Mouse (Mus musculus): ENCODE measurements around the gene Spo11. TPM values are rescaled to one million over a fixed set of nuclear protein-coding genes. Genes with fewer than 3 reads are reported as not detected.

Spo11 gene
- total and polyA plus RNA-seq, 2 experiments: under 0.01 TPM; not detected in 1

DNA sequence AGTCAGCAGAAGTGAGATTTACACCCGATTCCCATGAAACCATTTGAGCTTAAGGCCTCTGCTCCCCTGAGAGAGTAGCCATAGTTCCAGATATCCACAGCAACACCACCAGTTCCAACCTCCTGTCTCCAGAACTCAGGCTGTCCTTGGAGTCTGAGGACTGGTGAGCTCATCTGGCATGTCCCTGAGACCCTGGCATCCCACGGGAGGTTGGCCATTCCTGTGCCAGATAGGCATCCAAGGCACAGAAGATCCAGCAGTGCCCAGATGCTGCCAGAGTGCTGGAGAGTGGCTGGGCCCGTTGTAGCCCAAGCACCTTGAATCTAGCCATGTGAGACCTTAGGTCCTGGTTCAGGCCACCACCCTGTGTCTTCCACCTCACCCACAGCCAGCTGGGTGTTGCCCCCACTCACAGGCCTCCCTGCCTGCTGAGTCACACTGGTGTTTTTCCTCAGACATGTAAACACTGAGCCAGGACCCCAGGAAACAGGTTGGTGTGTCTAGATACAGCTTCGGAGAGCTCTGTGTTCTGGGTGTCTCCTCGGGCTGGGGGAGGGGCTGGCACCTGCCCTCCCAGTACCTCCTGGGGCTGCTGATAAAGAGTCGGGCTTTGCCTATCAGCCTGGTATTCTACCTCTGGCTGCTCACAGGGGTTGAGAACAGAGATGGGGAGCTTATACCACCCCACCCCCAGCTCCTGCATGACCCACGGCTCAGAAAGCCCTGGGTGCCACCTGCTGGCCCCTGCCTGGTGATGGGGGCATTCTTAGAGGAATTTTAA lies 60.5 kb downstream of the Spo11 start:
- Histone ChIP-seq H3K27me3 (ENCODE audit: control insufficient read depth, insufficient read depth, low read length) (no peaks in the 10 kb centered on the region), H3K9ac (ENCODE audit: low read depth, low read length) (no peak overlapping the region), H3K4me1 (ENCODE audit: control insufficient read depth, insufficient read depth, low read length) (no peaks in the 10 kb centered on the region), H3K79me2 (ENCODE audit: control insufficient read depth, insufficient read depth, low read length) (no peaks in the 10 kb centered on the region), H3K36me3 (ENCODE audit: control insufficient read depth, insufficient read depth, low read length) (no peaks in the 10 kb centered on the region), H3K4me3 (ENCODE audit: insufficient read depth, low read depth, low read length) (no peak overlapping the region), H3K27ac (replicated peaks; ENCODE audit: insufficient read depth, low read depth, low read length) (no peak overlapping the region)
- no peak for DNase-seq (ENCODE audit: extremely low read depth, low read depth, low spot score)
- 70% methylated on average over 7 of the region's 7 CpGs for WGBS
- TF ChIP-seq POLR2A (IDR thresholded peaks at IDR 0.05; ENCODE audit: extremely low read depth, insufficient read depth, low read length) (no peak), CTCF (IDR thresholded peaks at IDR 0.05; ENCODE audit: low read depth, low read length) (no peak)

DNA sequence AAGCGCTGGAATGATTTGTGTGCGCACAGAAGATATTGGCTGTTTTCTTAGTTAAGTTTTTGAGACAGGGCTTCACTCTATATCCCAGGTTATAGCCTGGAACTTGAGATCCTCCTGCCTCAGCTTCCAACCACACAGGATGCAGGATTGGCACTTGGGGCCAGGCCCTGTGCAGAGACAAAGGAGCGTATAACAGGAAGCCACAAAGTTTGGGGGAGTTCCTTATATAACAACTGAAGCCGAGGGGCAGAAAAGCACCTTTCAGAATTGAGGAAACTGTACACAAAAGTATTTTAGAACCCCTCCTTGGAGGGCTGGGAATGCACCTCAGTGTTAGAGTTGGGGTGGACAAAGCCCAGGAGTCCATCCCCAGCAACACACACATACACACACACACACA lies 61.5 kb downstream of the Spo11 start:
- H3K9ac ChIP-seq (ENCODE audit: low read depth, low read length): no peak overlapping the region
- TF ChIP-seq POLR2A (IDR thresholded peaks at IDR 0.05; ENCODE audit: extremely low read depth, insufficient read depth, low read length) (no peak), CTCF (IDR thresholded peaks at IDR 0.05; ENCODE audit: low read depth, low read length) (no peak)
- H3K36me3 ChIP-seq (ENCODE audit: control insufficient read depth, insufficient read depth, low read length): no peaks in the 10 kb centered on the region
- H3K4me1 ChIP-seq (ENCODE audit: control insufficient read depth, insufficient read depth, low read length): no peaks in the 10 kb centered on the region
- no peaks in the 10 kb centered on the region for H3K27me3 ChIP-seq (ENCODE audit: control insufficient read depth, insufficient read depth, low read length)
- no peak overlapping the region for H3K27ac ChIP-seq (replicated peaks; ENCODE audit: insufficient read depth, low read depth, low read length)
- no peak overlapping the region for H3K4me3 ChIP-seq (ENCODE audit: insufficient read depth, low read depth, low read length)
- WGBS: 82% methylated on average over 4 of the region's 4 CpGs
- DNase-seq (ENCODE audit: extremely low read depth, low read depth, low spot score): no peak
- no peaks in the 10 kb centered on the region for H3K79me2 ChIP-seq (ENCODE audit: control insufficient read depth, insufficient read depth, low read length)

GRCm38 (mm10) chr2:173040803-173041202 lies 63.3 kb downstream of the Spo11 start:
- 94% methylated on average over 3 of the region's 3 CpGs for WGBS
- Histone ChIP-seq H3K27ac (replicated peaks; ENCODE audit: insufficient read depth, low read depth, low read length) (no peak overlapping the region), H3K4me1 (ENCODE audit: control insufficient read depth, insufficient read depth, low read length) (peaks cover 3% of the 10 kb centered on the region; the same call in 1 of the 2 replicates), H3K4me3 (ENCODE audit: insufficient read depth, low read depth, low read length) (no peak overlapping the region), H3K36me3 (ENCODE audit: control insufficient read depth, insufficient read depth, low read length) (no peaks in the 10 kb centered on the region), H3K27me3 (ENCODE audit: control insufficient read depth, insufficient read depth, low read length) (no peaks in the 10 kb centered on the region), H3K9ac (ENCODE audit: low read depth, low read length) (no peak overlapping the region), H3K79me2 (ENCODE audit: control insufficient read depth, insufficient read depth, low read length) (no peaks in the 10 kb centered on the region)
- TF ChIP-seq CTCF (IDR thresholded peaks at IDR 0.05; ENCODE audit: low read depth, low read length) (no peak), POLR2A (IDR thresholded peaks at IDR 0.05; ENCODE audit: extremely low read depth, insufficient read depth, low read length) (no peak)
- no peak for DNase-seq (ENCODE audit: extremely low read depth, low read depth, low spot score)

GRCm38 (mm10) chr2:173041242-173041641 lies 63.7 kb downstream of the Spo11 start:
- no peak for TF ChIP-seq POLR2A (IDR thresholded peaks at IDR 0.05; ENCODE audit: extremely low read depth, insufficient read depth, low read length)
- no peak for TF ChIP-seq CTCF (IDR thresholded peaks at IDR 0.05; ENCODE audit: low read depth, low read length)
- WGBS: 45% methylated on average over 5 of the region's 5 CpGs
- Histone ChIP-seq H3K36me3 (ENCODE audit: control insufficient read depth, insufficient read depth, low read length) (no peaks in the 10 kb centered on the region), H3K27me3 (ENCODE audit: control insufficient read depth, insufficient read depth, low read length) (no peaks in the 10 kb centered on the region), H3K4me3 (ENCODE audit: insufficient read depth, low read depth, low read length) (no peak overlapping the region), H3K9ac (ENCODE audit: low read depth, low read length) (no peak overlapping the region), H3K4me1 (ENCODE audit: control insufficient read depth, insufficient read depth, low read length) (peaks cover 3% of the 10 kb centered on the region; the same call in 1 of the 2 replicates), H3K27ac (replicated peaks; ENCODE audit: insufficient read depth, low read depth, low read length) (no peak overlapping the region), H3K79me2 (ENCODE audit: control insufficient read depth, insufficient read depth, low read length) (no peaks in the 10 kb centered on the region)
- no peak for DNase-seq (ENCODE audit: extremely low read depth, low read depth, low spot score)

DNA sequence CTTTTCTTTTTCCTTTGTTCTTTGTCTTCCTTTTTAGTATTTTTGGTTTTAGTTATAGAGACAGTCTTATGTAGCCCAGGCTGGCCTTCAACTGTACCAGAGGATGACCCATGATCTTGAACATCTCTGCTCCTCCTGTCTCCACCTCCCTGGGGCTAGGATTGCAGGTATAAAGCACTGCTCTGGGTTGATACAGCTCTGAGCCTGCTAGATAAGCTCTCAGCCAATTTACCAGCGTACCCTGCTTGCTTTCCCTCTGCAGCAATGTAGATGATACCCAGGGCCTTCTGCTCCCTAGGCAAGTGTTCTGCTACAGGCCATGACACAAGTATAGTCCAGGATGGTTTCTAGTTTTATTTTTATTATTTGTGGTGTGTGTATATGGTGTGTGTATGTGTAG lies 64.4 kb downstream of the Spo11 start:
- Histone ChIP-seq H3K4me1 (ENCODE audit: control insufficient read depth, insufficient read depth, low read length) (peaks cover 3% of the 10 kb centered on the region; the same call in 1 of the 2 replicates), H3K9ac (ENCODE audit: low read depth, low read length) (no peak overlapping the region), H3K27ac (replicated peaks; ENCODE audit: insufficient read depth, low read depth, low read length) (no peak overlapping the region), H3K36me3 (ENCODE audit: control insufficient read depth, insufficient read depth, low read length) (no peaks in the 10 kb centered on the region), H3K4me3 (ENCODE audit: insufficient read depth, low read depth, low read length) (no peak overlapping the region), H3K79me2 (ENCODE audit: control insufficient read depth, insufficient read depth, low read length) (no peaks in the 10 kb centered on the region), H3K27me3 (ENCODE audit: control insufficient read depth, insufficient read depth, low read length) (no peaks in the 10 kb centered on the region)
- 93% methylated on average over 1 of the region's 1 CpGs for WGBS
- no peak for DNase-seq (ENCODE audit: extremely low read depth, low read depth, low spot score)
- TF ChIP-seq CTCF (IDR thresholded peaks at IDR 0.05; ENCODE audit: low read depth, low read length) (no peak), POLR2A (IDR thresholded peaks at IDR 0.05; ENCODE audit: extremely low read depth, insufficient read depth, low read length) (no peak)

DNA sequence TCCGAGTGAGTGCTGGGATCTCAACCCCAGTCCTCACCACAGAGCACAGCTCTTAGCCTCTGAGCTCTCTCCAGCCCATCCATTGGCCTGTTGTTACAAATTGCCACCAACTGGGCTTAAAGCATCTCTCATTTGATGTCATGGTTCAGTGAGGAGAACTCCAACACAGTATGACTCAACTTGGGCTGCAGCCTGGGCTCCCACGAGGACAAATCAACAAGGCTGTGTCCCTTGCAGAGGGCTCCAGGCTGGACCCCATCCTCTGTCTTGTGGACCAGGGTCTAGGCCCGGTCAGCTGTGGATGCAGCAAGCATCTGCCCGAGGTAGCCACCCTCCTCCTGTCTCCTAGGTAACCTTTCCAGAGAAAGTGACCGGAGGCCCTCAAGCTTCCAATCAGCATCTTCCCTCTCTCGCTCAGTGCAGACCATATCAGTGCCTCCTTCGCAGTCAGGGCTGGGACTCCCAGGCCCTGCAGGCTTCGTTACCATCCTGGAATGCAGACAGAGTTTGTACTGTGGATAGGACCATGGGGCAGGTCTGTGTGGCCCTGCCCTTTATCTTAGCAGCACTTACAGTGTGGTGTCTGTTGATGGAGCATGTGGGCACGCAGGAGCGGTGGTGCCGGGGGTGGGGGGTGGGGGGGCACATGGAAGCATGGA lies 65.1 kb downstream of the Spo11 start:
- no peak for DNase-seq (ENCODE audit: extremely low read depth, low read depth, low spot score)
- H3K27ac ChIP-seq (replicated peaks; ENCODE audit: insufficient read depth, low read depth, low read length): no peak overlapping the region
- no peak overlapping the region for H3K4me3 ChIP-seq (ENCODE audit: insufficient read depth, low read depth, low read length)
- H3K4me1 ChIP-seq (ENCODE audit: control insufficient read depth, insufficient read depth, low read length): peaks cover 3% of the 10 kb centered on the region; the same call in 1 of the 2 replicates
- H3K9ac ChIP-seq (ENCODE audit: low read depth, low read length): no peak overlapping the region
- H3K27me3 ChIP-seq (ENCODE audit: control insufficient read depth, insufficient read depth, low read length): no peaks in the 10 kb centered on the region
- TF ChIP-seq CTCF (IDR thresholded peaks at IDR 0.05; ENCODE audit: low read depth, low read length): no peak
- H3K36me3 ChIP-seq (ENCODE audit: control insufficient read depth, insufficient read depth, low read length): no peaks in the 10 kb centered on the region
- 82% methylated on average over 11 of the region's 11 CpGs for WGBS
- H3K79me2 ChIP-seq (ENCODE audit: control insufficient read depth, insufficient read depth, low read length): no peaks in the 10 kb centered on the region

Other genes starting within 250 kb of the Spo11 start
- gene Bmp7, start 37.4 kb upstream of the Spo11 start, total RNA-seq (2014; rRNA removed): 0.55 and 0.74 TPM in 2 replicates
- 1.7 and 2.4 TPM in 2 replicates for gene Bmp7, start 37.4 kb upstream of the Spo11 start, polyA plus RNA-seq (2012; rRNA removed)
- 13.1 and 17.8 TPM in 2 replicates for gene Rae1, start 22.4 kb downstream of the Spo11 start, total RNA-seq (2014; rRNA removed)
- 25.3 and 31.9 TPM in 2 replicates for gene Rae1, start 22.4 kb downstream of the Spo11 start, polyA plus RNA-seq (2012; rRNA removed)
- gene Rbm38, start 42.8 kb downstream of the Spo11 start, total RNA-seq (2014; rRNA removed): 0.55 and 0.74 TPM in 2 replicates
- gene Rbm38, start 42.8 kb downstream of the Spo11 start, polyA plus RNA-seq (2012; rRNA removed): 6.4 and 11.1 TPM in 2 replicates
- 0.27 and 0.46 TPM in 2 replicates for gene Ctcfl, start 141.8 kb downstream of the Spo11 start, total RNA-seq (2014; rRNA removed)
- gene Ctcfl, start 141.8 kb downstream of the Spo11 start, polyA plus RNA-seq (2012; rRNA removed): 0.10 and 0.20 TPM in 2 replicates
- gene Pck1, start 175.3 kb downstream of the Spo11 start, total RNA-seq (2014; rRNA removed): 2,468 and 2,488 TPM in 2 replicates
- 240 and 585 TPM in 2 replicates for gene Pck1, start 175.3 kb downstream of the Spo11 start, polyA plus RNA-seq (2012; rRNA removed)
- gene Zbp1, start 241.2 kb downstream of the Spo11 start, total RNA-seq (2014; rRNA removed): 8.1 and 10.8 TPM in 2 replicates
- gene Zbp1, start 241.2 kb downstream of the Spo11 start, polyA plus RNA-seq (2012; rRNA removed): 9.2 and 13.2 TPM in 2 replicates